Mouse (Mus musculus) frontal cortex, postnatal 25 days (tissue): ENCODE measurements at regions not wholly inside any gene's neighbourhood (a gene's known extent, or its start where the extent isn't known, plus 50 kb on each side); places are given as distances from the start of the nearest gene placed in this dataset.

Experiments
- DNase-seq, 2 experiments: peaks; one replicate each; pipeline ENCODE4 v3.0.0; 2022; ENCODE audit warnings: low spot score in 2 of 2

DNA sequence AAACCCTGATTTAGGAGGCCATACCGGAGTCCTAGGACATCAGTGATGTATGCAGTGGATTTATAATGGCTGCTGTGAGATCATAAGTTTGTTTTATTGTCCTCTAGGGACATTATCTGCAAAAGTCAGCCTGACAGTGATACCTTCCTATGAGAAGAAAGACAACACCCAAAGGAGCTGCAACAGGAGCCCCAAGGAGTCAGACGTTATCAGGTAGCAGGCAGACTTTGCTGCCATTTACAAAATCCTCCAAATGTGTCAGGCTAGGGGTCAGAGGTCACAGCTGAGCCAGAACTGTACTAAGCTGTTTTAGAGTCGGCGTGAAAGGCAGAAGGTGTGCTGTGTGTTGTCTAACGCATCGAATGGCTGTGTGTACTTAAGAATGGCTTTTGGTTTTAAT lies 65.4 kb upstream of the Kif2a start:
- DNase-seq = no peak

DNA sequence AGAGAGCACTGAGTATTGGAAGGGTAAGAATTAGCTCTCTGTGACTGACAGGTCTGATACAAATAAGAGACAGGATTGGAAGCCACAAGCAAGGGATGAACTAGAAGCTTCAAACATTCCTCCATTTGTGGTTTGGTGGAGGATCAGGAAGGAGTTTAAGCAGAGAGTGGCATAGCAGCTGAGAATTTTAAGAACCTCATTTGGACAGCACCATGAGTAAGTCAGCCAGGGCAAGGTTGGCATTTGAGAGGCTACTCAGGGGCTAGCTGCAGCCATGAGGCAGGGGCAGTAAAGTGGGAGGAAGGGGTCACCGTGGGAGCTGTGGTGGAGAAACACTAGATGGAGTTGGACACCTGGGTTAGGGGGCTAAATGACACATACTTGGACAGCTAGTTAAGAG lies 56.2 kb upstream of the Kif2a start:
- no peak for DNase-seq

DNA sequence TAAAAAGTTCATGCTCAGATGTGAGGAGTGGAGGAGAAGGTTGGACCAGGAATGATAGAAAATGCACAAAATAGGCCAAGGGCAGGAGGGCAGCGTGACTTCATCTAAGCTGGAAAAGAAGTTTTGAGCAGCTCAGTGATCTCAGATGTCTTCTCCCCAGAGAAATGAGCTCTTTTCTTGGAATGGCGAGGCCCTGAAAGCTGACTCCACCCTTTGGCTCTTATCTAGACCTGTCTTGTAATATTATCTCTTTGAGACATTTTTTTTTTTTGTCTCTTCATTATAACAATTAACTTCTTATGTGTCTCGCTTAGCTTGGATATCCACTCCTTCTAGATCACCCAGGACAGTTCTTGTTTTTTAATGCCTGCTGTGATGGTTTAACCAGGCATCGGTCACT lies 53.0 kb upstream of the Kif2a start:
- DNase-seq = no peak

DNA sequence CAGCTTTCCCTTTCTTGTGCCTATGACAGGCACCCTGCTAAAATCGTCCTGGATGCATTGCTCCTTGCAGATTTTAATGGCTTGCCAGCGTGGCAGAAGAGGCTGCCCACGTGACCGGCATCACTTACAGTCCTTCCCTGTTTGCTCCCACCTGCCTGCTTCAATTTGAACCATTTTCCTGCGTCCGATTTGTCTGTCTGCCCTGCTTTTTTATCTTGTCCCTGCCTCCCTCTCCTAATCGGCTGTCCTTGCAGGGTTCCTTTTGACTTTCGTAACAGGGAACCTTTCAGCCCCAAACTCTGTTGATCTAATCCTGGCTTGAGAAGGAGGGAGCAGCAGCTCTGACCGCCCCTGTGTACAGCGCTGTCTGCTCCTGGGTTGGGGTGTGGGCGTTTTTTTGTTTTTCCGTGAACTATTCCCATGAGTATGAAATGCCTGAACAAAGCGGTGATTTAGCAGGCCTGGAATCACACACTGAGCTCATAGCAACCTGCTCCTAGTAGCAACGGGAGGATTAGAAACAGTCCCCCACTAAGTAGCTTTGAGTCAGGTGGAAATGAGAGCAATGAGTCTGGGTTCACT lies 51.2 kb upstream of the Kif2a start:
- peak in 1 of 2 experiments; percentile 7 for DNase-seq

DNA sequence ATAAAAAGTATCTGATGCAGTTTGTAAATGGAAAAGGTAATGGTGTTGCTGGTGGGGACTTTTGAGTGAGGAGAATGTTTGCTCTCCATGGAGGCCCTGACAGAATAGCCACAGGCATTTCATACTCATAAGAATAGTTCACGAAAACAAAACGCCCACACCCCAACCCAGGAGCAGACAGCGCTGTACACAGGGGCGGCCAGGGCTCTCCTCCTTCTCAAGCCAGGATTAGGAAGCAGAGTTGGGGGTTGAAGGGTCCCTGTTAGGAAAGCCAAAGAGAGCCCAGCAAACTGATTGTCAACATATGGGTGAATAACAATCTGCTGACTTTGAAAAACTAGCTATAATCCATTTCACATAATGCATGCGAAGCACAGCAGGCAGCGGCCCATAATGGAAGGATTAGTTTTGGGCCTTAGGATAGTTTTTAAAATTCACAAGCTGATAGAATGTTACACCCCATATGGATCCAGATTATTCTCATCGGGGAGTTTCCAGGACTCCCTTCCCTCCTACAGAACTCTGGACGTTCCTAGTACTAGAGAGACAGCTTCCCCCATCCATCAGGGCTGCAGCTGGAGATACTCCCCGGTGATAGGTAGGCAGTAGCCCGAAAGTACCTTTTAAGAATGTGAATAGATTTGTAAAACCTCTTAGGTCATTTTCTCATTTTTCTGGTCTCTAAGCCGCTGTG lies 50.6 kb upstream of the Kif2a start:
- no peak for DNase-seq
